Comparison of ENCODE assay signal across 16 mouse cellular contexts in the genomic region with DNA sequence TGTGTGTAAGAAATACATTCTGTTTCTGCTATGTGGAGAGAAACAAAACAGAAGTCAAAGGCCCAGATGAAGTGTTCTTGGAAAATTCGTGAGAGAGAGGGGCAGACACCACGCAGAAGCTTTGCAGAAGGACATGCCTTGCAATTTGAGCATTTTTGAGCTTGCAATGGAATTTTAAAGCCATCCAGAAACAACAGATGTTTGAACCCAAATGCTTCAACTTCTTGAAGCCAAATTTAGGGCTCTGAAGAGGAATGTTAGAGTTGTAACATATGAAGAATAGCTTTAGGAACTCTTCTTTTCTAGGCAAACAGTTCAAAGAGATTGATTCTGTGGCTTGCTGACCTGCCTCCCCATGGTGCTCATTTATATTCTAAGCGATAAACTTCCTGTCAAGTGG. TPM values are rescaled to one million over a fixed set of nuclear protein-coding genes. Genes with fewer than 3 reads are reported as not detected.
DNase-seq lines count a peak whose midpoint lies in the region; ATAC-seq and TF ChIP-seq lines count a peak whose summit lies in the region.
"Had no signal": no experiment of that assay in that cellular context is flagged by ENCODE, and none has a peak within 500 bp of the region (broad histone marks: within the 10 kb centered on the region; RNA-seq: fewer than 3 reads in every experiment).

No protein-coding gene starts in this region.

- TF ChIP-seq POLR2A in lung, adult 2 months (IDR thresholded peaks at IDR 0.05; ENCODE audit: borderline replicate concordance, extremely low read depth, low read depth, low read length), result no peak
- TF ChIP-seq POLR2A in embryonic fibroblast, embryonic 13.5 days (IDR thresholded peaks at IDR 0.05; ENCODE audit: low read depth, low read length), result no peak

- WGBS in heart, embryonic 16.5 days, result 55% methylated on average over 3 of the region's 3 CpGs
- 11% methylated on average over 3 of the region's 3 CpGs for WGBS in lung, embryonic 14.5 days
- 43% methylated on average over 3 of the region's 3 CpGs for WGBS in lung, adult 2 months

- no peak for DNase-seq in heart, adult 11 months
- peak; percentile 64 for DNase-seq in lung, embryonic 14.5 days
- DNase-seq in lung, adult 2 months, result no peak
- DNase-seq in lung, postnatal 10 days, result peak; percentile 30
- no peak for DNase-seq in spleen, postnatal 4 days (ENCODE audit: low spot score in 2 of 2)
- DNase-seq in layer of hippocampus, adult 8-10 months (ENCODE audit: low spot score in 2 of 2), result no peak
- DNase-seq: cerebellum, adult 9-10 months; gastrocnemius, postnatal 14 days; thymus, adult 18-20 months had no signal

- H3K4me2 ChIP-seq in heart, embryonic 16.5 days (ENCODE audit: low read depth, low read length), result no peak overlapping the region
- no peak overlapping the region for H3K4me2 ChIP-seq in lung, embryonic 14.5 days
- H3K4me2 ChIP-seq: embryonic facial prominence, embryonic 12.5 days; hindbrain, embryonic 12.5 days; liver, embryonic 15.5 days; midbrain, embryonic 12.5 days had no signal

- no peaks in the 10 kb centered on the region for H3K36me3 ChIP-seq in heart, embryonic 16.5 days (ENCODE audit: control insufficient read depth, insufficient read depth)
- no peaks in the 10 kb centered on the region for H3K36me3 ChIP-seq in lung, embryonic 14.5 days (ENCODE audit: insufficient read depth)
- H3K36me3 ChIP-seq: embryonic facial prominence, embryonic 12.5 days; hindbrain, embryonic 12.5 days; liver, embryonic 15.5 days; midbrain, embryonic 12.5 days had no signal

- H3K4me3 ChIP-seq in heart, embryonic 16.5 days (ENCODE audit: low read length), result no peak overlapping the region
- no peak overlapping the region for H3K4me3 ChIP-seq in lung, embryonic 14.5 days (ENCODE audit: low read depth, low read length)
- no peak overlapping the region for H3K4me3 ChIP-seq in lung, adult 2 months (replicated peaks; ENCODE audit: extremely low read depth, low read depth, low read length)
- H3K4me3 ChIP-seq in embryonic fibroblast, embryonic 13.5 days (ENCODE audit: insufficient read depth, low read length), result no peak overlapping the region
- H3K4me3 ChIP-seq: embryonic facial prominence, embryonic 12.5 days; hindbrain, embryonic 12.5 days; liver, embryonic 15.5 days; midbrain, embryonic 12.5 days had no signal

- H3K9ac ChIP-seq in heart, embryonic 16.5 days (ENCODE audit: low read length), result no peak overlapping the region
- no peak overlapping the region for H3K9ac ChIP-seq in lung, embryonic 14.5 days
- H3K9ac ChIP-seq: embryonic facial prominence, embryonic 12.5 days; hindbrain, embryonic 12.5 days; liver, embryonic 15.5 days; midbrain, embryonic 12.5 days had no signal

- H3K27me3 ChIP-seq in heart, embryonic 16.5 days (ENCODE audit: control insufficient read depth, insufficient read depth, low read length), result no peaks in the 10 kb centered on the region
- no peaks in the 10 kb centered on the region for H3K27me3 ChIP-seq in lung, embryonic 14.5 days (ENCODE audit: insufficient read depth, low read length)
- H3K27me3 ChIP-seq: embryonic facial prominence, embryonic 12.5 days; hindbrain, embryonic 12.5 days; liver, embryonic 15.5 days; midbrain, embryonic 12.5 days had no signal

- H3K27ac ChIP-seq in heart, embryonic 16.5 days (ENCODE audit: low read length), result peak overlapping the region; percentile 35
- H3K27ac ChIP-seq in lung, embryonic 14.5 days (ENCODE audit: low read depth), result peak overlapping the region; percentile 77
- peak overlapping the region; percentile 98 for H3K27ac ChIP-seq in embryonic fibroblast, embryonic 13.5 days (ENCODE audit: insufficient read depth, low read length)
- H3K27ac ChIP-seq: embryonic facial prominence, embryonic 12.5 days; hindbrain, embryonic 12.5 days; liver, embryonic 15.5 days; midbrain, embryonic 12.5 days had no signal

- H3K9me3 ChIP-seq in heart, embryonic 16.5 days (replicated peaks; ENCODE audit: control insufficient read depth, low read length), result no peaks in the 10 kb centered on the region
- no peaks in the 10 kb centered on the region for H3K9me3 ChIP-seq in lung, embryonic 14.5 days (ENCODE audit: low read depth, low read length)
- H3K9me3 ChIP-seq: embryonic facial prominence, embryonic 12.5 days; hindbrain, embryonic 12.5 days; liver, embryonic 15.5 days; midbrain, embryonic 12.5 days had no signal

- H3K4me1 ChIP-seq in heart, embryonic 16.5 days (ENCODE audit: control insufficient read depth, insufficient read depth, low read length), result peaks cover 15% of the 10 kb centered on the region
- H3K4me1 ChIP-seq in lung, embryonic 14.5 days (ENCODE audit: insufficient read depth), result peaks cover 4% of the 10 kb centered on the region; the same call in 1 of the 2 replicates
- H3K4me1 ChIP-seq in lung, adult 2 months (ENCODE audit: control insufficient read depth, insufficient read depth, low read length), result no peaks in the 10 kb centered on the region
- peaks cover 11% of the 10 kb centered on the region for H3K4me1 ChIP-seq in embryonic fibroblast, embryonic 13.5 days (ENCODE audit: control insufficient read depth, insufficient read depth, low read length)
- H3K4me1 ChIP-seq: embryonic facial prominence, embryonic 12.5 days; hindbrain, embryonic 12.5 days; liver, embryonic 15.5 days; midbrain, embryonic 12.5 days had no signal

- no peak for TF ChIP-seq CTCF in lung, embryonic 14.5 days (IDR thresholded peaks at IDR 0.05; ENCODE audit: low read depth)
- no peak for TF ChIP-seq CTCF in lung, adult 2 months (IDR thresholded peaks at IDR 0.05; ENCODE audit: insufficient read depth, low read length)
- TF ChIP-seq CTCF in embryonic fibroblast, embryonic 13.5 days (IDR thresholded peaks at IDR 0.05; ENCODE audit: borderline replicate concordance, insufficient read depth, low read length), result no peak

- no peak for ATAC-seq in heart, embryonic 16.5 days (replicated peaks; ENCODE audit: extremely low read depth, insufficient read depth, low FRiP score)
- ATAC-seq in lung, embryonic 14.5 days (ENCODE audit: insufficient read depth), result no peak
- ATAC-seq: forebrain, embryonic 14.5 days had no signal

RNA-seq across cellular contexts. Expression of a gene that starts 33.3 kb away (rescaled TPM):
- polyA plus RNA-seq in heart, embryonic 16.5 days (2015; fragmentation: Nextera tagmentation; extraction: Ambion mirVana), result 228 and 273 TPM in 2 replicates
- 303 and 307 TPM in 2 replicates for polyA plus RNA-seq in lung, embryonic 14.5 days (2014; fragmentation: Nextera tagmentation; extraction: Ambion mirVana)
- 10.3 and 21.3 TPM in 2 replicates for polyA plus RNA-seq in lung, adult 2 months (2012; rRNA removed)
- polyA plus RNA-seq in embryonic fibroblast, embryonic 13.5 days (2011; ENCODE audit: insufficient read length, low read depth, missing spikeins), result 417 and 495 TPM in 2 replicates
- total RNA-seq in layer of hippocampus, adult 8-10 months (2022), result 100 to 1,000 TPM; 274 to 299 (median 288) TPM

Comparison
In these comparisons a context has a peak if more than half of its experiments do, and no peak if none do; other contexts are left out.
1. DNase-seq: peak in lung, embryonic 14.5 days (single experiment) and lung, postnatal 10 days (single experiment); none in heart, adult 11 months (single experiment), lung, adult 2 months (single experiment), spleen, postnatal 4 days (0 of 2) and layer of hippocampus, adult 8-10 months (0 of 2).
2. RNA of a gene that starts 33.3 kb away (polyA plus RNA-seq): 417 to 495 TPM in embryonic fibroblast, embryonic 13.5 days, 303 to 307 TPM in lung, embryonic 14.5 days and 228 to 273 TPM in heart, embryonic 16.5 days; 10.3 to 21.3 TPM in lung, adult 2 months; every median in the first group is over 10 times any median in the second.
3. H3K27ac ChIP-seq: peak in every context shown above with its lines; median percentile 98 in embryonic fibroblast, embryonic 13.5 days; 77 in lung, embryonic 14.5 days; 35 in heart, embryonic 16.5 days.